Mouse (Mus musculus): ENCODE measurements around the gene Tcf7l2.

GRCm38 (mm10) chr19:55964421-55964820, 222.8 kb downstream of the Tcf7l2 start:
- no peak for TF ChIP-seq EP300 (IDR thresholded peaks at IDR 0.05; ENCODE audit: low read depth)
- no peak for TF ChIP-seq CTCF (IDR thresholded peaks at IDR 0.05; ENCODE audit: low read depth)

All from heart, postnatal 0 days (tissue).